Mouse (Mus musculus) 3T3-L1 (cell line): ENCODE data around the gene Slc8a1.

ENCODE experiments used
- DNase-seq: peaks from one replicate; pipeline ENCODE4 v3.0.0-alpha.2; 2015; ENCODE audit warnings: low read depth, low spot score

Gene Slc8a1

GRCm38 (mm10) chr17:81427245-81427644, 310.9 kb downstream of the Slc8a1 start:
- no peak for DNase-seq

- DNase-seq = no peak
Measured at GRCm38 (mm10) chr17:81424256-81424912, 313.8 kb downstream of the Slc8a1 start.

- DNase-seq = no peak
Measured at GRCm38 (mm10) chr17:81419802-81420459, 318.2 kb downstream of the Slc8a1 start.

GRCm38 (mm10) chr17:81416361-81417114, 321.6 kb downstream of the Slc8a1 start:
- DNase-seq = no peak

- DNase-seq = no peak
Measured at GRCm38 (mm10) chr17:81412736-81413135, 325.4 kb downstream of the Slc8a1 start.

- DNase-seq = no peak
Measured at GRCm38 (mm10) chr17:81404225-81404624, 334.0 kb downstream of the Slc8a1 start.

- peak; percentile 45 for DNase-seq
Measured at GRCm38 (mm10) chr17:81403121-81403520, 335.1 kb downstream of the Slc8a1 start.

GRCm38 (mm10) chr17:81402636-81403035, 335.5 kb downstream of the Slc8a1 start:
- peak; percentile 73 for DNase-seq

- DNase-seq = no peak
Measured at GRCm38 (mm10) chr17:81400377-81400776, 337.8 kb downstream of the Slc8a1 start.

- DNase-seq = no peak
Measured at GRCm38 (mm10) chr17:81397434-81397833, 340.7 kb downstream of the Slc8a1 start.

GRCm38 (mm10) chr17:81394124-81394523, 344.1 kb downstream of the Slc8a1 start:
- no peak for DNase-seq

GRCm38 (mm10) chr17:81393040-81393439, 345.1 kb downstream of the Slc8a1 start:
- DNase-seq = no peak

- DNase-seq = no peak
Measured at GRCm38 (mm10) chr17:81391478-81391877, 346.7 kb downstream of the Slc8a1 start.

GRCm38 (mm10) chr17:81390790-81391189, 347.4 kb downstream of the Slc8a1 start:
- no peak for DNase-seq

- DNase-seq = no peak
Measured at GRCm38 (mm10) chr17:81386118-81386517, 352.1 kb downstream of the Slc8a1 start.

- no peak for DNase-seq
Measured at GRCm38 (mm10) chr17:81385476-81385875, 352.7 kb downstream of the Slc8a1 start.

- no peak for DNase-seq
Measured at GRCm38 (mm10) chr17:81383461-81383860, 354.7 kb downstream of the Slc8a1 start.

- DNase-seq = no peak
Measured at GRCm38 (mm10) chr17:81378436-81378835, 359.7 kb downstream of the Slc8a1 start.

- no peak for DNase-seq
Measured at GRCm38 (mm10) chr17:81377757-81378299, 360.3 kb downstream of the Slc8a1 start.

- DNase-seq = no peak
Measured at GRCm38 (mm10) chr17:81377195-81377594, 361.0 kb downstream of the Slc8a1 start.

GRCm38 (mm10) chr17:81375901-81376300, 362.3 kb downstream of the Slc8a1 start:
- no peak for DNase-seq

- DNase-seq = no peak
Measured at GRCm38 (mm10) chr17:81369036-81369435, 369.1 kb downstream of the Slc8a1 start.
